In the genomic region with DNA sequence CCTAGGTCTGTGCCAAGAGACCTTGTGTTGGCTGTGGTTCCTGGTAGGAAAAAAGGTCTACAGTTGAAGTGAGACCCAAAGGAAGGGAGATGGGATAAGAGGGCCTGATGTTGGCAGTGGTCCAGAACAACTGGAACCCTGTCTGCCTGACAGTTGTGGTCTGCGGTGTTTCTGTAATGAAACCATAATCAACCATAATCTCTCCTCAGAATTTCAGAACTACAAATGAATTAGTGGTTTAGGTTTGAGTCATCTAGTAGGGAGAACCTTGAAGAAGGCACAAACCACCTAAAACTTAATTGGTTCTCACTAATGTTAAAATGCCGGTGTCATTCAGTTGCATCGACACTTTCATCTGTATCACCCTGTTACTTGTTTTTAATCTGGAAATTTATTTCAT, we compare ENCODE assay signal across 16 mouse cellular contexts.
DNase-seq lines count a peak whose midpoint lies in the region; ATAC-seq lines count a peak whose summit lies in the region.
"Had no signal": no experiment of that assay in that cellular context is flagged by ENCODE, and none has a peak within 500 bp of the region (broad histone marks: within the 10 kb centered on the region; RNA-seq: fewer than 3 reads in every experiment).

No protein-coding gene starts in this region.

- no peaks in the 10 kb centered on the region for H3K27me3 ChIP-seq in hindbrain, embryonic 15.5 days
- no peaks in the 10 kb centered on the region for H3K27me3 ChIP-seq in hindbrain, embryonic 16.5 days (replicated peaks; ENCODE audit: control insufficient read depth, insufficient read depth, low read length)
- H3K27me3 ChIP-seq: forebrain, embryonic 13.5 days had no signal

- ATAC-seq in hindbrain, embryonic 15.5 days (ENCODE audit: low FRiP score, low read depth) = no peak
- ATAC-seq in hindbrain, embryonic 16.5 days = no peak
- peak; percentile 57 for ATAC-seq in activated CD4-positive, CD25-positive, alpha-beta regulatory T cell, adult 4 months
- ATAC-seq in megakaryocyte-erythroid progenitor cell, adult 5-6 weeks (replicated peaks; ENCODE audit: low FRiP score, low TSS enrichment, poor library complexity, severe bottlenecking) = peak; percentile 67

- H3K9me3 ChIP-seq in hindbrain, embryonic 15.5 days = no peaks in the 10 kb centered on the region
- H3K9me3 ChIP-seq in hindbrain, embryonic 16.5 days (ENCODE audit: control insufficient read depth, low read length) = no peaks in the 10 kb centered on the region
- H3K9me3 ChIP-seq: forebrain, embryonic 13.5 days had no signal

- 0 out of 2 replicates have a peak, but pooled peaks cover 4% of the 10 kb centered on the region for H3K36me3 ChIP-seq in hindbrain, embryonic 15.5 days
- 0 out of 2 replicates have a peak, but pooled peaks cover 3% of the 10 kb centered on the region for H3K36me3 ChIP-seq in hindbrain, embryonic 16.5 days (ENCODE audit: control insufficient read depth, insufficient read depth, low read length)

- no peak overlapping the region for H3K9ac ChIP-seq in hindbrain, embryonic 15.5 days
- no peak overlapping the region for H3K9ac ChIP-seq in hindbrain, embryonic 16.5 days (ENCODE audit: low read depth, low read length)
- H3K9ac ChIP-seq: forebrain, embryonic 13.5 days; liver, embryonic 14.5 days had no signal

- H3K4me2 ChIP-seq in hindbrain, embryonic 15.5 days = no peak overlapping the region
- no peak overlapping the region for H3K4me2 ChIP-seq in hindbrain, embryonic 16.5 days (ENCODE audit: low read length)
- H3K4me2 ChIP-seq: forebrain, embryonic 13.5 days had no signal

- H3K4me1 ChIP-seq in hindbrain, embryonic 15.5 days (replicated peaks) = no peaks in the 10 kb centered on the region
- no peaks in the 10 kb centered on the region for H3K4me1 ChIP-seq in hindbrain, embryonic 16.5 days (ENCODE audit: control insufficient read depth, insufficient read depth, low read depth, low read length)
- H3K4me1 ChIP-seq: forebrain, embryonic 13.5 days had no signal

- H3K27ac ChIP-seq in hindbrain, embryonic 15.5 days (replicated peaks) = 0 out of 2 replicates have a peak overlapping the region, but pooled peaks have one; percentile 3
- no peak overlapping the region for H3K27ac ChIP-seq in hindbrain, embryonic 16.5 days (ENCODE audit: low read depth, low read length)
- H3K27ac ChIP-seq: forebrain, embryonic 13.5 days; liver, embryonic 14.5 days had no signal

- no peak overlapping the region for H3K4me3 ChIP-seq in hindbrain, embryonic 15.5 days
- H3K4me3 ChIP-seq in hindbrain, embryonic 16.5 days (ENCODE audit: low read length) = no peak overlapping the region
- H3K4me3 ChIP-seq: erythroblast, embryonic 14.5 days; forebrain, embryonic 13.5 days; myocyte had no signal

- 70% methylated on average over 3 of the region's 3 CpGs for WGBS in hindbrain, embryonic 15.5 days
- 65% methylated on average over 3 of the region's 3 CpGs for WGBS in hindbrain, embryonic 16.5 days

- peak; percentile 9 for DNase-seq in CD4-positive, CD25-positive, alpha-beta regulatory T cell, adult 2 months (ENCODE audit: low read depth, low spot score)
- no peak for DNase-seq in adipocyte (ENCODE audit: low spot score)
- DNase-seq in testis, postnatal 10 days (ENCODE audit: low spot score) = no peak
- DNase-seq: cerebellum, adult 8-10 months; gastrocnemius, postnatal 10 days; heart, adult 18-20 months; kidney, adult 2 months; kidney, postnatal 10 days had no signal

Comparison
In these comparisons a context has a peak if more than half of its experiments do, and no peak if none do; other contexts are left out.
1. ATAC-seq: peak in activated CD4-positive, CD25-positive, alpha-beta regulatory T cell, adult 4 months (single experiment) and megakaryocyte-erythroid progenitor cell, adult 5-6 weeks (single experiment); none in hindbrain, embryonic 15.5 days (single experiment) and hindbrain, embryonic 16.5 days (single experiment).